Mouse (Mus musculus): ENCODE measurements at regions not wholly inside any gene's neighbourhood (a gene's known extent, or its start where the extent isn't known, plus 50 kb on each side); places are given as distances from the start of the nearest gene placed in this dataset.

GRCm38 (mm10) chrX:56276348-56276747 is 63.7 kb upstream of the Gm773 start:
- DNase-seq: peak in 1 of 2 experiments; percentile 2

- peak in 1 of 2 experiments; percentile 2 for DNase-seq
Measured at GRCm38 (mm10) chrX:56274170-56274569, 61.5 kb upstream of the Gm773 start.

GRCm38 (mm10) chrX:56269706-56270105 is 57.0 kb upstream of the Gm773 start:
- no peak for DNase-seq

Measured in B cell, adult 2 months (primary cell).